Mouse (Mus musculus) lung, adult 2 months (tissue): ENCODE results near the gene Gm6268. TPM values are rescaled to one million over a fixed set of nuclear protein-coding genes. Genes with fewer than 3 reads are reported as not detected.

Experiments
- DNase-seq: peaks from one replicate; pipeline ENCODE4 v3.0.0; 2022
- H3K4me1 ChIP-seq: fragments of 200-500 bp; 2 replicates; pipeline ENCODE4 v1.6.1; 2011; ENCODE audit warnings: low read length; ENCODE audit not compliant: control insufficient read depth, insufficient read depth
- H3K4me3 ChIP-seq: fragments of 200-500 bp; replicated peaks from 2 replicates; pipeline ENCODE3; 2011; ENCODE audit warnings: low read depth, mild to moderate bottlenecking, control low read depth, low read length; ENCODE audit errors: extremely low read depth
- CTCF ChIP-seq: fragments of 200-500 bp; IDR thresholded peaks from 2 replicates; pipeline ENCODE4 v1.5.1; 2011; ENCODE audit warnings: mild to moderate bottlenecking, low read length, control low read depth; ENCODE audit not compliant: insufficient read depth
- POLR2A ChIP-seq: fragments of 200-500 bp; IDR thresholded peaks from 2 replicates; pipeline ENCODE4 v1.6.1; 2011; ENCODE audit warnings: low read depth, mild to moderate bottlenecking, control low read depth, low read length, borderline replicate concordance; ENCODE audit errors: extremely low read depth
- WGBS: fragments of 180-500 bp; shearing (Covaris S2); methylation state at CpG from one replicate; pipeline ENCODE4 v1.1.7; 2018; 5-methylcytosine and 5-hydroxymethylcytosine counted together
- polyA plus RNA-seq: library from polyadenylated mRNA; depleted of rRNA; stranded (reverse); fragments of >200 nt; gene quantifications from 2 replicates; pipeline ENCODE4 v1.2.3, GENCODE M21; 2012; rRNA removed

Gm6268 gene
- polyA plus RNA-seq: not detected in 2 replicates

DNA sequence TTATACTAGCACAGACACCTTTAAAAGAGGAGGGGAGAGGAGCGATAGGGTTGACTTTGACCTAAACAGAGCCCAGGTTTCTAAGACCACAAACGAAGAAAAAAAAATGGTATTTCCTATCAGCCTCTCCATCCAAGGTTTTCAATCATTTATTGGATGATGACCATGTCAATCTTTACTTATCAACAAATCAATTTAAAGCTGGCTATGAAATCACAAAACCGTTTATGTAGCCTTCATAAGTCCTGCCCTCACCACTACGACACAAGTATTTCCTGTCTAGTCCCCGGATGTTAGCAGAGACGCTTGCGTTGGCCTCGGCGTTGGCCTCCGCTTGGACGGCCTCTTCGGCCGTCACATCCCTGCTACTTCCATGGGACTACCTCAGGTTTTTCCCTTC is at the start of gene Gm6268:
Gene Gm6268 (plus strand): TSS at position 301 of the 400 bp plus-strand sequence.
- TF ChIP-seq CTCF (no peak), POLR2A (no peak)
- no peak for DNase-seq
- 89% methylated on average over 13 of the region's 13 CpGs for WGBS
- no peak within 1 kb of the TSS for H3K4me3 ChIP-seq
- H3K4me1 ChIP-seq: no peaks in the 10 kb centered on the region

- no peak for DNase-seq
- WGBS: 41% methylated on average over 3 of the region's 3 CpGs
- TF ChIP-seq CTCF (no peak), POLR2A (no peak)
- H3K4me1 ChIP-seq: no peaks in the 10 kb centered on the region
- H3K4me3 ChIP-seq: no peak overlapping the region
Observed at GRCm38 (mm10) chrX:36352446-36352845, 48.6 kb upstream of the Gm6268 start.

DNA sequence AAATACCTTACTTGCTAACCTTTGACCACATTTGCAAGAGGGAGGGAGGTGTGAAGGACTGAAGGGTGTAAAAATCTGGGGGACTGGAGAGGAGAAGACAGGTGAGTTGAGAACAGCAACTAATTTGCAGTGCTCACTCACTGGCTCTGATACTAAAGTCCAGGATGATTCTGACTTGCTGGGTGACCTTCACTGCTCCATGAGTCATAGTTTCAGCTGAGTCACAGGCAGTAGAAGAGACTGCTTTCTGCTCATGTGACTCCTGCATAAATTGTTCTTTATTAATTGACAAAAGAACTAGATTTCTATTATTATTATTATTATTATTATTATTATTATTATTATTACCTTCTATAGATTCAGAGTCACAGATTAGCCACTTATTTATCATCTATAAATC is 15.7 kb upstream of the Gm6268 start:
- Histone ChIP-seq H3K4me1 (no peaks in the 10 kb centered on the region), H3K4me3 (no peak overlapping the region)
- TF ChIP-seq POLR2A (no peak), CTCF (no peak)
- no peak for DNase-seq

DNA sequence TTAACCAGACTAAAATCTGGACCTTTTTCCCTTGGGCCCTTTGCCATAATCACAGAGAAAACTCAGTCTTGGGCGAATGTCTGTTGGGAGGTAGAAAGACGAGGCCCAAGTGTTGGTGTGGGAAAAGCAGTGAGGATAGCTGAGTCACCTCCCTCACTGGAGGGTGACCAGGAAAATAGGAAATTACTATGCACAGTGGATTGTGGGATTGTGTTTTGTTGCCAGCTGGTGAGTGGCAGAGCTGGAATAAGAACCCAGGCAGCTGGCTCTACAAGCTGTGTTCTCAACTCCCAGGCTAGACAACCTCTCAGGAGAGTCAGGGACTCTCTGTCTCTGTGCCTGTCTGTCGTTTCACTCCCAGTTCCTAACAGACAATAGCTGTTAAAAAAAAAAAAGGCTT is 11.1 kb upstream of the Gm6268 start:
- WGBS: 56% methylated on average over 3 of the region's 3 CpGs
- DNase-seq: no peak
- H3K4me1 ChIP-seq: no peaks in the 10 kb centered on the region
- H3K4me3 ChIP-seq: no peak overlapping the region
- TF ChIP-seq CTCF (no peak), POLR2A (no peak)

GRCm38 (mm10) chrX:36390503-36390902 is 10.6 kb upstream of the Gm6268 start:
- no peak for DNase-seq
- H3K4me1 ChIP-seq: no peaks in the 10 kb centered on the region
- TF ChIP-seq POLR2A: no peak
- no peak for TF ChIP-seq CTCF
- 39% methylated on average over 2 of the region's 2 CpGs for WGBS
- no peak overlapping the region for H3K4me3 ChIP-seq

DNA sequence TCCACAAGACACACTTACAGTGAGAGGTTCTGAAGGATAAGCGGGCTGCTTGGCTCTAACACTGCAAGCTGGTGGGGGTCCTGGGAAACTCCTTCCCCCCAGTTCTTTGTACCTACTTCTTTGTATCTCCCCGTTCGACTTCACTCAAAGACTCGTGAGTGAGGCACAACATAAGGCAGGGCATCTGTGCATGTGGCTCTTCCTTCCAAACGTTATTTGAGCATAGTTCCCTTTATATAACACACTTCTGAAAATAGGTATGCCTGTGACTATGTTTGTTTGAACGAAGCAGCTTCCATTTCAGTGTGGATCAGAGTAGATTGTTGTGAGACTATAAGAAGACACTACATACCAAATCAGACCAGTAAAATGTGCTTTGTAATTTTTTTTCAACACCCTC is 8.4 kb upstream of the Gm6268 start:
- no peak overlapping the region for H3K4me3 ChIP-seq
- no peak for DNase-seq
- no peaks in the 10 kb centered on the region for H3K4me1 ChIP-seq
- TF ChIP-seq CTCF (no peak), POLR2A (no peak)
- WGBS: 66% methylated on average over 6 of the region's 6 CpGs

DNA sequence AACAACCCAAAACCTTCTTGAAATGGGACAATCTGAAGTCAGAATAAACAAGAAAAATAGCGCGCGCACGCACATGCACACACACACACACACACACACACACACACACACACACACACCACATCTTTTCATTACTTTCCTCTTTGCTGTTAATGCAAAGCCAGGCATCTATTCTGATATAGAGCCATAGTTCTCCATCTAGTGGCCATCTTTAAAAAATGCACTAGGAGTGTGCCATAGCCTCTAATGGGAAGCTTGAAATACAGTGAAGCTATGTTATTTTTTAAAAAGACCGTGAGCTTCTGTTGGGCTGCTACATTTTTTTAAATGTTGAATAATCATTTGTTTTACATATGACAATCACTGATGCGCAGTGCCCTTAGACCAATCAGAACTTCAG is 7.8 kb upstream of the Gm6268 start:
- H3K4me1 ChIP-seq: no peaks in the 10 kb centered on the region
- TF ChIP-seq CTCF: no peak
- TF ChIP-seq POLR2A: no peak
- no peak for DNase-seq
- 49% methylated on average over 6 of the region's 6 CpGs for WGBS
- no peak overlapping the region for H3K4me3 ChIP-seq

DNA sequence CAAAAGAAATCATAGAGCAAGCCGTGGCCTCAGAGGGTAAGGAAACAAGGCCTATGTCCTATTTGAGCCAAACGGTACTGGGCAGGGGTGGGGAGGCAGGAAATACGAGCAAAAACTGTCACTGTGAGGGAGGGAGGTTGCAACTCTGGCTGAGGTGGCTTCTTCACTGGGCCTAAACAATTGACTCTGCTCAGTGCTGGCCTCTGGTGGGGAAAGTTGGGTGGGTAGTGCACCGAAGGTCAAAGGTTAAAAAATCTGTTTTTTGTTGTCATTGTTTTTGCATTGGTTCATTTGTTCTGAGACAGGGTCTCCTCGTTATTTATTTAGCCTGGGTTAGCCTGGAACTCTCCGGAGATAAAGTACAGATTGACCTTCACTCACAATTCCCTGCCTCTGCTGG is 1.2 kb downstream of the Gm6268 start:
- DNase-seq: no peak
- Histone ChIP-seq H3K4me3 (no peak overlapping the region), H3K4me1 (no peaks in the 10 kb centered on the region)
- 56% methylated on average over 6 of the region's 6 CpGs for WGBS
- TF ChIP-seq CTCF (peak; percentile 25; the same call in 1 of the 2 replicates), POLR2A (no peak)

GRCm38 (mm10) chrX:36419153-36419552 is 18.1 kb downstream of the Gm6268 start:
- TF ChIP-seq POLR2A (no peak), CTCF (no peak)
- 79% methylated on average over 3 of the region's 3 CpGs for WGBS
- DNase-seq: no peak

DNA sequence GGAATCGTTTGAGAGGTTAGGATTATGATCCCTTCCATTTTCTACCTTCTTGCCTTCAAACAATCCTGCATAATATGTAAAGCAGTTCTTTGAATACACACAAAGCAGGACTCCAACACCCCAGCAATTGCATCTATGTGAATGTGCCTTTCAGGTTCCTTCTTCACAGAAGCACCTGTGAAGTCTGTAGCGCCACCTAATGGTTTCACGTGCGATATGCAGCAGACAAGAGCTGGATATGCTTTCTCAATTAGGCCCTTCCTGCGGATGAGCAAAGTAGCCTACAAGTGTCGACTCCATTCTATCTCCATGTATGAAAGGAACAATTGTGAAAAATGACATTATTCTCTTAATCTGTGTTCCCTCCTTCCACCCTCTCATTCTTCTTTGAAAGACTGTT is 33.9 kb downstream of the Gm6268 start:
- WGBS: 48% methylated on average over 6 of the region's 6 CpGs
- Histone ChIP-seq H3K4me3 (no peak overlapping the region), H3K4me1 (no peaks in the 10 kb centered on the region)
- no peak for TF ChIP-seq CTCF
- DNase-seq: no peak

More at GRCm38 (mm10) chrX:36419153-36419552, 18.1 kb downstream of the Gm6268 start:
- Histone ChIP-seq H3K4me3 (no peak overlapping the region), H3K4me1 (no peaks in the 10 kb centered on the region)
